Mouse (Mus musculus): Measurements from ENCODE around the gene Rbm33.

The Rbm33 gene

GRCm38 (mm10) chr5:28412006-28412685 is 95.2 kb downstream of the Rbm33 start:
- no peak for DNase-seq (ENCODE audit: low read depth, low spot score)
- no peaks in the 10 kb centered on the region; the same call in 1 of the 2 replicates for H3K27me3 ChIP-seq (ENCODE audit: control insufficient read depth, insufficient read depth, low read length, poor library complexity, severe bottlenecking)

GRCm38 (mm10) chr5:28413533-28413932 is 96.6 kb downstream of the Rbm33 start:
- Histone ChIP-seq H3K27me3 (ENCODE audit: control insufficient read depth, insufficient read depth, low read length, poor library complexity, severe bottlenecking) (no peaks in the 10 kb centered on the region), H3K36me3 (ENCODE audit: control insufficient read depth, insufficient read depth, low read length, poor library complexity, severe bottlenecking) (peaks cover 25% of the 10 kb centered on the region)
- DNase-seq (ENCODE audit: low read depth, low spot score) = no peak

More at GRCm38 (mm10) chr5:28412006-28412685, 95.2 kb downstream of the Rbm33 start:
- H3K36me3 ChIP-seq (ENCODE audit: control insufficient read depth, insufficient read depth, low read length, poor library complexity, severe bottlenecking) = peaks cover 29% of the 10 kb centered on the region

- Histone ChIP-seq H3K36me3 (ENCODE audit: control insufficient read depth, insufficient read depth, low read length, poor library complexity, severe bottlenecking) (peaks cover 20% of the 10 kb centered on the region), H3K27me3 (ENCODE audit: control insufficient read depth, insufficient read depth, low read length, poor library complexity, severe bottlenecking) (no peaks in the 10 kb centered on the region)
- DNase-seq (ENCODE audit: low read depth, low spot score) = no peak
These were observed 97.2 kb downstream of the Rbm33 start for GRCm38 (mm10) chr5:28414076-28414475.

- DNase-seq (ENCODE audit: low read depth, low spot score) = no peak
- Histone ChIP-seq H3K27me3 (ENCODE audit: control insufficient read depth, insufficient read depth, low read length, poor library complexity, severe bottlenecking) (no peaks in the 10 kb centered on the region), H3K36me3 (ENCODE audit: control insufficient read depth, insufficient read depth, low read length, poor library complexity, severe bottlenecking) (peaks cover 15% of the 10 kb centered on the region)
These were observed 99.1 kb downstream of the Rbm33 start for GRCm38 (mm10) chr5:28416029-28416428.

GRCm38 (mm10) chr5:28418734-28419133 is 101.8 kb downstream of the Rbm33 start:
- DNase-seq (ENCODE audit: low read depth, low spot score) = no peak
- H3K36me3 ChIP-seq (ENCODE audit: control insufficient read depth, insufficient read depth, low read length, poor library complexity, severe bottlenecking) = peaks cover 8% of the 10 kb centered on the region; the same call in 1 of the 2 replicates
- no peaks in the 10 kb centered on the region for H3K27me3 ChIP-seq (ENCODE audit: control insufficient read depth, insufficient read depth, low read length, poor library complexity, severe bottlenecking)

- no peak for DNase-seq (ENCODE audit: low read depth, low spot score)
- Histone ChIP-seq H3K36me3 (ENCODE audit: control insufficient read depth, insufficient read depth, low read length, poor library complexity, severe bottlenecking) (peaks cover 8% of the 10 kb centered on the region; the same call in 1 of the 2 replicates), H3K27me3 (ENCODE audit: control insufficient read depth, insufficient read depth, low read length, poor library complexity, severe bottlenecking) (no peaks in the 10 kb centered on the region)
These were observed 102.8 kb downstream of the Rbm33 start for GRCm38 (mm10) chr5:28419640-28420265.

GRCm38 (mm10) chr5:28423781-28424180 is 106.9 kb downstream of the Rbm33 start:
- no peaks in the 10 kb centered on the region for H3K27me3 ChIP-seq (ENCODE audit: control insufficient read depth, insufficient read depth, low read length, poor library complexity, severe bottlenecking)
- DNase-seq (ENCODE audit: low read depth, low spot score) = no peak

GRCm38 (mm10) chr5:28425926-28426325 is 109.0 kb downstream of the Rbm33 start:
- DNase-seq (ENCODE audit: low read depth, low spot score) = no peak

More at GRCm38 (mm10) chr5:28423781-28424180, 106.9 kb downstream of the Rbm33 start:
- H3K36me3 ChIP-seq (ENCODE audit: control insufficient read depth, insufficient read depth, low read length, poor library complexity, severe bottlenecking) = no peaks in the 10 kb centered on the region

GRCm38 (mm10) chr5:28450126-28450890 is 133.4 kb downstream of the Rbm33 start:
- Histone ChIP-seq H3K27me3 (ENCODE audit: control insufficient read depth, insufficient read depth, low read length, poor library complexity, severe bottlenecking) (no peaks in the 10 kb centered on the region), H3K36me3 (ENCODE audit: control insufficient read depth, insufficient read depth, low read length, poor library complexity, severe bottlenecking) (no peaks in the 10 kb centered on the region)
- DNase-seq (ENCODE audit: low read depth, low spot score) = no peak

More at GRCm38 (mm10) chr5:28425926-28426325, 109.0 kb downstream of the Rbm33 start:
- Histone ChIP-seq H3K27me3 (ENCODE audit: control insufficient read depth, insufficient read depth, low read length, poor library complexity, severe bottlenecking) (no peaks in the 10 kb centered on the region), H3K36me3 (ENCODE audit: control insufficient read depth, insufficient read depth, low read length, poor library complexity, severe bottlenecking) (no peaks in the 10 kb centered on the region)

GRCm38 (mm10) chr5:28451053-28451638 is 134.2 kb downstream of the Rbm33 start:
- H3K36me3 ChIP-seq (ENCODE audit: control insufficient read depth, insufficient read depth, low read length, poor library complexity, severe bottlenecking) = no peaks in the 10 kb centered on the region
- no peaks in the 10 kb centered on the region for H3K27me3 ChIP-seq (ENCODE audit: control insufficient read depth, insufficient read depth, low read length, poor library complexity, severe bottlenecking)
- DNase-seq (ENCODE audit: low read depth, low spot score) = peak; percentile 66

GRCm38 (mm10) chr5:28453086-28453485 is 136.2 kb downstream of the Rbm33 start:
- no peaks in the 10 kb centered on the region for H3K27me3 ChIP-seq (ENCODE audit: control insufficient read depth, insufficient read depth, low read length, poor library complexity, severe bottlenecking)
- DNase-seq (ENCODE audit: low read depth, low spot score) = no peak
- no peaks in the 10 kb centered on the region for H3K36me3 ChIP-seq (ENCODE audit: control insufficient read depth, insufficient read depth, low read length, poor library complexity, severe bottlenecking)

- Histone ChIP-seq H3K36me3 (ENCODE audit: control insufficient read depth, insufficient read depth, low read length, poor library complexity, severe bottlenecking) (no peaks in the 10 kb centered on the region), H3K27me3 (ENCODE audit: control insufficient read depth, insufficient read depth, low read length, poor library complexity, severe bottlenecking) (no peaks in the 10 kb centered on the region)
- DNase-seq (ENCODE audit: low read depth, low spot score) = no peak
These were observed 136.6 kb downstream of the Rbm33 start for GRCm38 (mm10) chr5:28453523-28453922.

- no peak for DNase-seq (ENCODE audit: low read depth, low spot score)
- Histone ChIP-seq H3K36me3 (ENCODE audit: control insufficient read depth, insufficient read depth, low read length, poor library complexity, severe bottlenecking) (no peaks in the 10 kb centered on the region), H3K27me3 (ENCODE audit: control insufficient read depth, insufficient read depth, low read length, poor library complexity, severe bottlenecking) (no peaks in the 10 kb centered on the region)
These were observed 137.6 kb downstream of the Rbm33 start for GRCm38 (mm10) chr5:28454546-28454945.

- H3K27me3 ChIP-seq (ENCODE audit: control insufficient read depth, insufficient read depth, low read length, poor library complexity, severe bottlenecking) = no peaks in the 10 kb centered on the region
- DNase-seq (ENCODE audit: low read depth, low spot score) = no peak
- no peaks in the 10 kb centered on the region for H3K36me3 ChIP-seq (ENCODE audit: control insufficient read depth, insufficient read depth, low read length, poor library complexity, severe bottlenecking)
These were observed 138.8 kb downstream of the Rbm33 start for GRCm38 (mm10) chr5:28455721-28456120.

All from splenic B cell, adult 2 months (primary cell).